Mouse (Mus musculus): ENCODE measurements at regions not wholly inside any gene's neighbourhood (a gene's known extent, or its start where the extent isn't known, plus 50 kb on each side); places are given as distances from the start of the nearest gene placed in this dataset.
"Not testable (repeated sequence)": the region's sequence is repeated elsewhere in the genome, so short reads cannot be mapped to it uniquely, and the experiment has no call there.

- not testable (repeated sequence) for H3K4me1 ChIP-seq (ENCODE audit: control insufficient read depth in 1 of 2, insufficient read depth in 2 of 2, low read length in 2 of 2); DNase-seq (ENCODE audit: low read depth, low spot score); H3K4me3 ChIP-seq (ENCODE audit: control insufficient read depth in 1 of 2, insufficient read depth in 1 of 2, low read depth in 2 of 2, low read length in 2 of 2); H3K9ac ChIP-seq (ENCODE audit: control insufficient read depth, low read depth, low read length, poor library complexity, severe bottlenecking); H3K27me3 ChIP-seq (ENCODE audit: control insufficient read depth in 1 of 2, insufficient read depth in 2 of 2, low read length in 2 of 2); H3K79me2 ChIP-seq (ENCODE audit: control insufficient read depth, insufficient read depth, low read length, poor library complexity); H3K27ac ChIP-seq (ENCODE audit: control insufficient read depth, low read depth, low read length); H3K9me3 ChIP-seq (replicated peaks; ENCODE audit: insufficient read depth, low read length); H3K36me3 ChIP-seq (ENCODE audit: control insufficient read depth in 1 of 2, insufficient read depth in 2 of 2, low read length in 2 of 2)
Observed at GRCm38 (mm10) chr6:112564119-112564518, 74.4 kb upstream of the Oxtr start.

- H3K27me3 ChIP-seq (ENCODE audit: control insufficient read depth in 1 of 2, insufficient read depth in 2 of 2, low read length in 2 of 2); H3K4me1 ChIP-seq (ENCODE audit: control insufficient read depth in 1 of 2, insufficient read depth in 2 of 2, low read length in 2 of 2); H3K27ac ChIP-seq (ENCODE audit: control insufficient read depth, low read depth, low read length); H3K4me3 ChIP-seq (ENCODE audit: control insufficient read depth in 1 of 2, insufficient read depth in 1 of 2, low read depth in 2 of 2, low read length in 2 of 2); DNase-seq (ENCODE audit: low read depth, low spot score); H3K36me3 ChIP-seq (ENCODE audit: control insufficient read depth in 1 of 2, insufficient read depth in 2 of 2, low read length in 2 of 2); H3K9ac ChIP-seq (ENCODE audit: control insufficient read depth, low read depth, low read length, poor library complexity, severe bottlenecking); H3K79me2 ChIP-seq (ENCODE audit: control insufficient read depth, insufficient read depth, low read length, poor library complexity); H3K9me3 ChIP-seq (replicated peaks; ENCODE audit: insufficient read depth, low read length): not testable (repeated sequence)
Observed at GRCm38 (mm10) chr6:112563659-112564058, 73.9 kb upstream of the Oxtr start.

- no peak for DNase-seq (ENCODE audit: low read depth, low spot score)
- H3K4me3 ChIP-seq (ENCODE audit: control insufficient read depth in 1 of 2, insufficient read depth in 1 of 2, low read depth in 2 of 2, low read length in 2 of 2): no peak overlapping the region
- H3K9ac ChIP-seq (ENCODE audit: control insufficient read depth, low read depth, low read length, poor library complexity, severe bottlenecking): no peak overlapping the region
- no peak overlapping the region for H3K27ac ChIP-seq (ENCODE audit: control insufficient read depth, low read depth, low read length)
- H3K79me2 ChIP-seq (ENCODE audit: control insufficient read depth, insufficient read depth, low read length, poor library complexity): no peaks in the 10 kb centered on the region
- no peaks in the 10 kb centered on the region for H3K4me1 ChIP-seq (ENCODE audit: control insufficient read depth in 1 of 2, insufficient read depth in 2 of 2, low read length in 2 of 2)
- no peaks in the 10 kb centered on the region for H3K9me3 ChIP-seq (replicated peaks; ENCODE audit: insufficient read depth, low read length)
- H3K27me3 ChIP-seq (ENCODE audit: control insufficient read depth in 1 of 2, insufficient read depth in 2 of 2, low read length in 2 of 2): no peaks in the 10 kb centered on the region
- TF ChIP-seq ETS1 (IDR thresholded peaks at IDR 0.05; ENCODE audit: low read depth, low read length) (no peak), HCFC1 (IDR thresholded peaks at IDR 0.05; ENCODE audit: low read depth, low read length) (no peak), CTCF (IDR thresholded peaks at IDR 0.05 in 2 of 3, conservative IDR thresholded peaks at IDR 0.05 in 1 of 3; ENCODE audit: control insufficient read depth in 1 of 3, insufficient read depth in 1 of 3, low read depth in 2 of 3, low read length in 3 of 3, poor library complexity in 1 of 3, severe bottlenecking in 1 of 3) (no peak), CHD2 (IDR thresholded peaks at IDR 0.05; ENCODE audit: low read length) (no peak), POLR2AphosphoS2 (IDR thresholded peaks at IDR 0.05; ENCODE audit: low read length) (no peak), EP300 (IDR thresholded peaks at IDR 0.05; ENCODE audit: low read depth in 1 of 2, low read length in 2 of 2) (no peak), SMC3 (IDR thresholded peaks at IDR 0.05; ENCODE audit: low read depth, low read length) (no peak)
- no peaks in the 10 kb centered on the region for H3K36me3 ChIP-seq (ENCODE audit: control insufficient read depth in 1 of 2, insufficient read depth in 2 of 2, low read length in 2 of 2)
Observed at GRCm38 (mm10) chr6:112562039-112562438, 72.3 kb upstream of the Oxtr start.

DNA sequence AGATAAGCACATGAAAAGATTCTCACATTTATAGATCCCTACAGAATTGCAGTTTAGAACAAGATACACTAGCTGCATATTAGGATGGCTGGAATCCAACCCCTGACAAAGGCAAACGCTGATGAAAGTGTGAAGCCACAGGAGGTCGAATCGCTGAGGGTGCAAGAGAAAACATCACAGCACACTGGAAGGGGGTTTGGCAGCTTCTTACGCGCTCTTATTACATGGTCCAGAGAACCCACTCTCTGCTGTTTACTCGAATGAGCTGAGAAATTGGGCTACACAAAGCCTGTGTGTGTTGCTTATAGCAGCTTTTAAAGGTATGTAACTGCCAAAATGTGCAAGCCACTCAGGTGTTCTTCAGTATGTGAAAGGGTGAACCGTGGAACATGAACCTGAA is 71.8 kb upstream of the Oxtr start:
- DNase-seq (ENCODE audit: low read depth, low spot score): no peak
- no peak overlapping the region for H3K9ac ChIP-seq (ENCODE audit: control insufficient read depth, low read depth, low read length, poor library complexity, severe bottlenecking)
- no peaks in the 10 kb centered on the region for H3K79me2 ChIP-seq (ENCODE audit: control insufficient read depth, insufficient read depth, low read length, poor library complexity)
- H3K4me3 ChIP-seq (ENCODE audit: control insufficient read depth in 1 of 2, insufficient read depth in 1 of 2, low read depth in 2 of 2, low read length in 2 of 2): no peak overlapping the region
- H3K27ac ChIP-seq (ENCODE audit: control insufficient read depth, low read depth, low read length): no peak overlapping the region
- TF ChIP-seq HCFC1 (IDR thresholded peaks at IDR 0.05; ENCODE audit: low read depth, low read length) (no peak), ETS1 (IDR thresholded peaks at IDR 0.05; ENCODE audit: low read depth, low read length) (no peak), USF2 (IDR thresholded peaks at IDR 0.05; ENCODE audit: borderline replicate concordance in 1 of 2, insufficient read depth in 1 of 2, low read depth in 1 of 2, low read length in 2 of 2) (no peak), TAL1 (IDR thresholded peaks at IDR 0.05; ENCODE audit: low read length) (no peak), TBP (IDR thresholded peaks at IDR 0.05; ENCODE audit: low read depth, low read length) (no peak), KAT2A (conservative IDR thresholded peaks at IDR 0.05; ENCODE audit: low read depth, low read length) (no peak), ZMIZ1 (IDR thresholded peaks at IDR 0.05; ENCODE audit: low read depth, low read length) (no peak), TCF12 (IDR thresholded peaks at IDR 0.05; ENCODE audit: low read depth, low read length) (no peak), EP300 (IDR thresholded peaks at IDR 0.05; ENCODE audit: low read depth in 1 of 2, low read length in 2 of 2) (no peak), GATA1 (IDR thresholded peaks at IDR 0.05; ENCODE audit: low read depth, low read length) (no peak), MXI1 (IDR thresholded peaks at IDR 0.05; ENCODE audit: low read depth, low read length) (no peak), MYB (IDR thresholded peaks at IDR 0.05; ENCODE audit: low read depth, low read length) (no peak), GABPA (IDR thresholded peaks at IDR 0.05; ENCODE audit: low read depth, low read length) (no peak), ZC3H11A (IDR thresholded peaks at IDR 0.05; ENCODE audit: low read depth, low read length) (no peak), SIN3A (IDR thresholded peaks at IDR 0.05; ENCODE audit: low read length) (no peak), UBTF (IDR thresholded peaks at IDR 0.05; ENCODE audit: borderline replicate concordance, insufficient read depth, low read depth, low read length) (no peak), SMC3 (IDR thresholded peaks at IDR 0.05; ENCODE audit: low read depth, low read length) (no peak)
- no peaks in the 10 kb centered on the region for H3K27me3 ChIP-seq (ENCODE audit: control insufficient read depth in 1 of 2, insufficient read depth in 2 of 2, low read length in 2 of 2)
- no peaks in the 10 kb centered on the region for H3K9me3 ChIP-seq (replicated peaks; ENCODE audit: insufficient read depth, low read length)
- no peaks in the 10 kb centered on the region for H3K4me1 ChIP-seq (ENCODE audit: control insufficient read depth in 1 of 2, insufficient read depth in 2 of 2, low read length in 2 of 2)
- H3K36me3 ChIP-seq (ENCODE audit: control insufficient read depth in 1 of 2, insufficient read depth in 2 of 2, low read length in 2 of 2): no peaks in the 10 kb centered on the region
